Mouse (Mus musculus) mesoderm, embryonic 11.5 days (tissue): ENCODE measurements around the gene Klrb1a.

Experiments
- DNase-seq: peaks from one replicate; pipeline ENCODE4 v3.0.0-alpha.2; 2012; ENCODE audit warnings: low read depth, low spot score

Klrb1a gene

GRCm38 (mm10) chr6:128602026-128602425 is 21.3 kb downstream of the Klrb1a start:
- DNase-seq, result no peak

- no peak for DNase-seq
These were observed 23.8 kb downstream of the Klrb1a start for GRCm38 (mm10) chr6:128599555-128599954.

- DNase-seq, result no peak
These were observed 24.9 kb downstream of the Klrb1a start for GRCm38 (mm10) chr6:128598256-128599047.

- peak; percentile 57 for DNase-seq
These were observed 26.2 kb downstream of the Klrb1a start for GRCm38 (mm10) chr6:128597121-128597522.

GRCm38 (mm10) chr6:128594651-128595050 is 28.7 kb downstream of the Klrb1a start:
- DNase-seq, result no peak

GRCm38 (mm10) chr6:128589426-128589825 is 33.9 kb downstream of the Klrb1a start:
- DNase-seq, result no peak

- DNase-seq, result no peak
These were observed 35.7 kb downstream of the Klrb1a start for GRCm38 (mm10) chr6:128587619-128588018.

GRCm38 (mm10) chr6:128585642-128586245 is 37.6 kb downstream of the Klrb1a start:
- DNase-seq, result no peak

GRCm38 (mm10) chr6:128584070-128584660 is 39.2 kb downstream of the Klrb1a start:
- peak; percentile 58 for DNase-seq

GRCm38 (mm10) chr6:128581508-128581907 is 41.8 kb downstream of the Klrb1a start, which contains the start of gene A2ml1:
TSS of gene A2ml1 (minus strand) at chr6:128581608.
- DNase-seq, result no peak

- no peak for DNase-seq
These were observed 46.0 kb downstream of the Klrb1a start for GRCm38 (mm10) chr6:128577301-128577700.

GRCm38 (mm10) chr6:128566589-128566988 is 56.7 kb downstream of the Klrb1a start:
- DNase-seq, result no peak
